Mouse (Mus musculus) brain, embryonic 14.5 days (tissue): ENCODE results near the gene Ube2m.
A peak's percentile ranks its signal among the peaks of the same experiment; 100 is the strongest.

Experiments used
- CTCF ChIP-seq: fragments of 200-500 bp; IDR thresholded peaks from 2 replicates; pipeline ENCODE4 v1.5.1; 2012; ENCODE audit warnings: inconsistent platforms, mild to moderate bottlenecking, moderate library complexity, borderline replicate concordance; ENCODE audit not compliant: insufficient read depth, insufficient read length; ENCODE audit errors: extremely low read depth
- POLR2A ChIP-seq: fragments of 200-500 bp; IDR thresholded peaks from 2 replicates; pipeline ENCODE4 v1.6.1; 2012; ENCODE audit warnings: mild to moderate bottlenecking, inconsistent platforms, borderline replicate concordance; ENCODE audit not compliant: poor library complexity, insufficient read depth, insufficient read length, severe bottlenecking; ENCODE audit errors: extremely low read depth

GRCm38 (mm10) chr7:13037901-13038555 is at the start of gene Ube2m:
- TF ChIP-seq CTCF (no peak), POLR2A (peak; percentile 83)
